Mouse (Mus musculus) ES-E14 (cell line): ENCODE data around the gene Cd37. TPM values are rescaled to one million over a fixed set of nuclear protein-coding genes. Genes with fewer than 3 reads are reported as not detected.
A peak's percentile ranks its signal among the peaks of the same experiment; 100 is the strongest.

ENCODE experiments used
- DNase-seq: peaks from one replicate; pipeline ENCODE4 v3.0.0-alpha.2; 2013; ENCODE audit warnings: low read depth, low spot score
- H3K27ac ChIP-seq: 2 replicates; pipeline ENCODE4 v1.5.1; 2012; ENCODE audit warnings: low read depth, mild to moderate bottlenecking, low read length, moderate library complexity, mixed read lengths; ENCODE audit not compliant: poor library complexity, insufficient read depth, severe bottlenecking
- H3K36me3 ChIP-seq: 2 replicates; pipeline ENCODE4 v1.6.1; 2012; ENCODE audit warnings: mild to moderate bottlenecking, low read length, moderate library complexity, mixed read lengths; ENCODE audit not compliant: control insufficient read depth, poor library complexity, insufficient read depth, severe bottlenecking
- H3K4me1 ChIP-seq, 2 experiments: fragments of 150-350 bp in 1 of 2; sonication (generic) in 1 of 2; 2 replicates each; pipeline ENCODE4 v1.6.1; 2012; ENCODE audit warnings: low read length in 2 of 2, mild to moderate bottlenecking in 1 of 2, mixed read lengths in 1 of 2; ENCODE audit not compliant: control insufficient read depth in 2 of 2, insufficient read depth in 2 of 2, poor library complexity in 1 of 2
- H3K4me3 ChIP-seq, 2 experiments: fragments of 150-350 bp in 1 of 2; sonication (generic) in 1 of 2; 2 replicates each; pipeline ENCODE4 v1.5.1; 2012; ENCODE audit warnings: low read length in 2 of 2, low read depth in 1 of 2, mild to moderate bottlenecking in 1 of 2, mixed read lengths in 1 of 2; ENCODE audit not compliant: insufficient read depth in 1 of 2, poor library complexity in 1 of 2, severe bottlenecking in 1 of 2
- H3K9ac ChIP-seq: 2 replicates; pipeline ENCODE4 v1.6.1; 2012; ENCODE audit warnings: low read depth, mild to moderate bottlenecking, low read length, mixed read lengths; ENCODE audit not compliant: poor library complexity, insufficient read depth, severe bottlenecking
- H3K9me3 ChIP-seq: fragments of 150-350 bp; sonication (generic); 2 replicates; pipeline ENCODE4 v1.6.1; 2012; ENCODE audit warnings: low read depth, mild to moderate bottlenecking, low read length; ENCODE audit not compliant: control insufficient read depth, insufficient read depth
- CHD2 ChIP-seq: IDR thresholded peaks from 2 replicates; pipeline ENCODE4 v1.6.1; 2014; ENCODE audit warnings: mild to moderate bottlenecking, low read depth, low read length, inconsistent platforms
- HCFC1 ChIP-seq: IDR thresholded peaks from 2 replicates; pipeline ENCODE4 v1.6.1; 2012; ENCODE audit warnings: low read length, inconsistent platforms, borderline replicate concordance; ENCODE audit not compliant: insufficient read depth
- MAFK ChIP-seq: IDR thresholded peaks from 2 replicates; pipeline ENCODE4 v1.6.1; 2014; ENCODE audit warnings: mild to moderate bottlenecking, low read depth, low read length, inconsistent platforms; ENCODE audit not compliant: insufficient read depth
- ZC3H11A ChIP-seq: IDR thresholded peaks from 2 replicates; pipeline ENCODE4 v1.6.1; 2012; ENCODE audit warnings: low read depth, mild to moderate bottlenecking, inconsistent platforms, low read length, borderline replicate concordance
- ZNF384 ChIP-seq: IDR thresholded peaks from 2 replicates; pipeline ENCODE4 v1.6.1; 2012; ENCODE audit warnings: low read depth, low read length, inconsistent platforms
- in situ Hi-C, 2 experiments: fragments of 600-800 bp; cut with MboI; formaldehyde crosslinking; loops; one replicate each; pipeline ENCODE4 v1.15.1; 2025; ENCODE audit warnings: low sequenced_read_pairs in 2 of 2, inconsistent platforms in 1 of 2; ENCODE audit not compliant: unreplicated experiment in 2 of 2
- total RNA-seq: library from RNA; depleted of rRNA; stranded (reverse); fragments of 300-350 nt; gene quantifications from 2 replicates; pipeline ENCODE4 v1.2.3, GENCODE M21; 2012

Gene Cd37
- total RNA-seq, 1 experiment: 50.8 TPM

DNA sequence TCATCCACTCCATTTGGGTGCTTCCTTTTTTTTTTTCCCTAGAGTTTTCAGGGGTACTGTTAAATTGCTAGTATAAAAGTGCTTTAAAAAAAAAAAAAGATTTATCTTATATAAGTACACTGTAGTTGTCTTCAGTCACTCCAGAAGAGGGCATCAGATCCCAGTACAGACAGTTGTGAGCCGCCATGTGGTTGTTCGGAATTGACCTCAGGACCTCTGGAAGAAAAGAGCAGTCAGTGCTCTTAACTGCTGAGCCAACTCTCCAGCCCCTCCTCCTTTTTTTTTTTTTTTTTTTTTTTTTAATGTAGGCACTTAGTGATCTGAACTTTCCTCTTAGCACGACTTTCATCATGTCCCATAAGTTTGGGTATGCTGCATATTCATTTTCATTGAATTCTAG is 8.8 kb upstream of the Cd37 start:
- no peak for DNase-seq
- H3K36me3 ChIP-seq: no peaks in the 10 kb centered on the region
- H3K4me1 ChIP-seq: 0 out of 4 replicates have a peak, but pooled peaks cover 0 to 2% of the 10 kb centered on the region in 2 experiments
- TF ChIP-seq ZNF384 (peak; percentile 88), CHD2 (no peak), HCFC1 (no peak)
- no peak overlapping the region for H3K9ac ChIP-seq
- no peak overlapping the region; a peak in 1 of 4 replicates for H3K4me3 ChIP-seq
- in situ Hi-C loops: no loop called here
- H3K27ac ChIP-seq: peak overlapping the region; percentile 10; the same call in 1 of the 2 replicates
- no peaks in the 10 kb centered on the region for H3K9me3 ChIP-seq

DNA sequence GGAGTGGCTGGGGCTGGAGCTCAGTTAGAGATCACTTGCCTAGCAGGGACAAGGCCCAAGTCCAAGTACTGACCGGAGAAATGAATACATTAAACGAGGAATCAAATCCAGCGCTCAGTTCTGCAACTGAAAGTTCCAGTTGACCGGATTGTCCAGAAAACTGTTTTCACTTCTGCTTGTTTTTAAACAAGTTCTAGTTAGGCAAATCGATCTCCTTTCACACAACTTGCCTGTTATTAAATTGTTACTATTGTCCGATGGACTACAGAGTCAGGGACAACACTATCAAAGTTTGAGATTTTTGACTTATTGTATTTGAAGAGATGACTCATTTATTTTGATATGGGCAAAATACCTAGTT is 2.5 kb upstream of the Cd37 start:
- Histone ChIP-seq H3K4me1 (peaks cover 11 to 23% of the 10 kb centered on the region in 2 experiments), H3K27ac (peak overlapping the region; percentile 85; the same call in 1 of the 2 replicates), H3K9me3 (no peaks in the 10 kb centered on the region), H3K36me3 (no peaks in the 10 kb centered on the region), H3K9ac (peak overlapping the region; percentile 73; the same call in 1 of the 2 replicates), H3K4me3 (peak overlapping the region; percentile 32 to 36; a peak in 3 of 4 replicates)
- in situ Hi-C loops: no loop called here
- no peak for DNase-seq
- no peak for TF ChIP-seq HCFC1
- TF ChIP-seq CHD2: no peak
- no peak for TF ChIP-seq ZC3H11A
- TF ChIP-seq ZNF384: no peak
- no peak for TF ChIP-seq MAFK

DNA sequence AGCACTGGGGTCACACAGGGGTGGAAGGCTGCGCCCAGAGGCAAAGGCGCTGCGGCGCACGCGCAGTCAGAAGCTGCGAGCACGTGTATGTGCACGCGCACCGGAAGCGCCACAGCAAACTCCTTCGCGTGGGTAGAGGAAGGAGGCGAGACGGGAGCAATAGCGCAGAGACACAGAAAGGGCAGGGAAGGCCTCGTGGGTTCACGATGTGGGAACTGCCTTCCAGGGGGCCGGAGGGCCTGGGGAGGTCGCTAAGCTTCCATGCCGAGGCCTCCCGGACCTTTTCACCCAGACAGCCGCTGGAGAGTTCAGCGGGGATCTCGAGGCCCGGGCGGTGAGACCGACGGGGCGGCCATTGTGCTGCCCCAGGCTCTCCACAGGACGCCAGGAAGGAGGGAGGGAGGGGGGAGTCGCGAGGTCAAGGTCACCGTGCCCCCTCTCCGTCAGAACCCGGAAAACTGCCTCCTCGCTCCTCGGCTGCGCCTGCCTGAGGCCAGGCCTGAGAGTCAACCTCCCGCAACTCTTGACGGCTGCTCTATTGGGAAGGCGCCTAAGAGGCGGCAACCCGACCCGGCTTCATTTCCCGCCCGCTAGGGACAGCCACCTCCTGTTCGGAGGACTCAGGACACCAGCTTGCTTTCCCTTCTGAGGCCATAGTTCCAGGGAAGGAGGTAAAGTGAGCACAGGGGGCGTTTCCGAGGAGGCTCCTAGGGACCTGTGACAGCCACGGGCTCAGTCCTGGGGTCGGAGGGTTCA is 1.9 kb upstream of the Cd37 start, which contains the start of gene Slc6a16:
Gene Slc6a16 (plus strand): TSS at position 453 of the 756 bp plus-strand sequence.
- no peak for TF ChIP-seq ZC3H11A
- TF ChIP-seq CHD2: no peak
- TF ChIP-seq HCFC1: no peak
- TF ChIP-seq MAFK: no peak
- no peak for TF ChIP-seq ZNF384
- DNase-seq: peak; percentile 89
- Histone ChIP-seq H3K4me3 (peak within 1 kb of the TSS; percentile 32 to 36), H3K9me3 (no peaks in the 10 kb centered on the region), H3K9ac (peak within 1 kb of the TSS; percentile 73), H3K27ac (peak within 1 kb of the TSS; percentile 85; the same call in 1 of the 2 replicates), H3K36me3 (no peaks in the 10 kb centered on the region), H3K4me1 (peaks cover 11 to 23% of the 10 kb centered on the region in 2 experiments)
- in situ Hi-C loops: no loop called here

DNA sequence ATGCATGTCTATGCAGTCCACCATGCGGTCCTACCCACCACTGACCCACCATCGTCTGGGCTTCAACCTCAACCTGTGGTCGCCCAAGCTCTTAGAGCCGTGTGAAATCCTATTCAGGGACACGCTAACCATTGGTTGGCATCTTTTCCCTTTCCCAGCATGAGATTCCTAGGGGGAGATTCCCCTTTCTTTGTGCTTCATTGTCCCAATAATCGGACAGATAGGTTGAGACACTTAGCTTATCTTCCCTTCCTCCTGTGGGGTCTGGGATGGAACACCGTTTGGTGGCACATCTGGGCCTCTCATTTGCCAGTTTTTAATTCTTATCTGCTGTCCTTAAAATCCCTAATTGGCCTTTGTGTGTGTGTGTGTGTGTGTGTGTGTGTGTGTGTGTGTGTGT is 1.2 kb upstream of the Cd37 start:
- TF ChIP-seq HCFC1 (no peak), ZC3H11A (no peak), MAFK (no peak), ZNF384 (no peak), CHD2 (no peak)
- Histone ChIP-seq H3K9me3 (no peaks in the 10 kb centered on the region), H3K4me3 (no peak overlapping the region), H3K36me3 (no peaks in the 10 kb centered on the region), H3K4me1 (peaks cover 11 to 26% of the 10 kb centered on the region in 2 experiments), H3K27ac (peak overlapping the region; percentile 85; the same call in 1 of the 2 replicates), H3K9ac (no peak overlapping the region; the same call in 1 of the 2 replicates)
- DNase-seq: no peak
- in situ Hi-C loops: no loop called here
